Mouse (Mus musculus): ENCODE measurements around the gene P2ry12. TPM values are rescaled to one million over a fixed set of nuclear protein-coding genes. Genes with fewer than 3 reads are reported as not detected.

The P2ry12 gene
- polyA plus RNA-seq, 1 experiment, result not detected

- H3K27me3 ChIP-seq (ENCODE audit: control insufficient read depth, insufficient read depth, insufficient read length), result no peaks in the 10 kb centered on the region
- H3K4me2 ChIP-seq (ENCODE audit: low read depth), result no peak overlapping the region
- no peak overlapping the region for H3ac ChIP-seq (ENCODE audit: control insufficient read depth, insufficient read length)
- TF ChIP-seq MYOD1 (IDR thresholded peaks at IDR 0.05; ENCODE audit: control insufficient read depth in 1 of 3, insufficient read length in 2 of 3, low read depth in 2 of 3) (no peak), TCF12 (IDR thresholded peaks at IDR 0.05; ENCODE audit: insufficient read depth, poor library complexity, severe bottlenecking) (no peak), USF1 (IDR thresholded peaks at IDR 0.05; ENCODE audit: low read depth) (no peak), TCF3 (IDR thresholded peaks at IDR 0.05; ENCODE audit: insufficient read length, low read depth) (no peak), SRF (IDR thresholded peaks at IDR 0.05; ENCODE audit: control insufficient read depth, insufficient read length, low read depth) (no peak), POLR2A (IDR thresholded peaks at IDR 0.05; ENCODE audit: insufficient read length, low read depth) (no peak), MAX (IDR thresholded peaks at IDR 0.05; ENCODE audit: low read depth) (no peak), POLR2AphosphoS2 (IDR thresholded peaks at IDR 0.05; ENCODE audit: insufficient read length, low read depth) (no peak)
- H3K4me3 ChIP-seq, result no peak overlapping the region
- H3K79me2 ChIP-seq (ENCODE audit: control insufficient read depth, insufficient read depth), result no peaks in the 10 kb centered on the region
- no peaks in the 10 kb centered on the region for H3K36me3 ChIP-seq (ENCODE audit: control insufficient read depth, insufficient read depth)
Observed at GRCm38 (mm10) chr3:59248031-59248430, 14.6 kb downstream of the P2ry12 start.

- no peak for TF ChIP-seq E2F4 (IDR thresholded peaks at IDR 0.05; ENCODE audit: insufficient read depth)
- no peak for TF ChIP-seq USF1 (IDR thresholded peaks at IDR 0.05; ENCODE audit: low read depth)
- no peak for TF ChIP-seq REST (IDR thresholded peaks at IDR 0.05; ENCODE audit: insufficient read depth, insufficient read length)
- no peak for TF ChIP-seq CEBPB (IDR thresholded peaks at IDR 0.05; ENCODE audit: insufficient read depth, poor library complexity, severe bottlenecking)
- no peak for TF ChIP-seq SRF (IDR thresholded peaks at IDR 0.05; ENCODE audit: control insufficient read depth, insufficient read length, low read depth)
- TF ChIP-seq MYOD1 (IDR thresholded peaks at IDR 0.05; ENCODE audit: control insufficient read depth in 1 of 3, insufficient read length in 2 of 3, low read depth in 2 of 3), result no peak
- TF ChIP-seq MAX (IDR thresholded peaks at IDR 0.05; ENCODE audit: low read depth), result no peak
- no peak for TF ChIP-seq POLR2AphosphoS2 (IDR thresholded peaks at IDR 0.05; ENCODE audit: insufficient read length, low read depth)
- TF ChIP-seq TCF12 (IDR thresholded peaks at IDR 0.05; ENCODE audit: insufficient read depth, poor library complexity, severe bottlenecking), result no peak
- TF ChIP-seq POLR2A (IDR thresholded peaks at IDR 0.05; ENCODE audit: insufficient read length, low read depth), result no peak
- TF ChIP-seq TCF3 (IDR thresholded peaks at IDR 0.05; ENCODE audit: insufficient read length, low read depth), result no peak
- TF ChIP-seq MYOG (IDR thresholded peaks at IDR 0.05; ENCODE audit: control insufficient read depth in 1 of 3, insufficient read depth in 1 of 3, insufficient read length in 2 of 3, low read depth in 2 of 3), result no peak
- Histone ChIP-seq H3K36me3 (ENCODE audit: control insufficient read depth, insufficient read depth) (no peaks in the 10 kb centered on the region), H3K79me2 (ENCODE audit: control insufficient read depth, insufficient read depth) (no peaks in the 10 kb centered on the region), H3K27me3 (ENCODE audit: control insufficient read depth, insufficient read depth, insufficient read length) (no peaks in the 10 kb centered on the region), H3ac (ENCODE audit: control insufficient read depth, insufficient read length) (no peak overlapping the region), H3K4me2 (ENCODE audit: low read depth) (no peak overlapping the region), H3K4me3 (no peak overlapping the region)
Observed at GRCm38 (mm10) chr3:59243384-59243783, 19.3 kb downstream of the P2ry12 start.

GRCm38 (mm10) chr3:59234878-59235277 lies 27.8 kb downstream of the P2ry12 start:
- H3K4me3 ChIP-seq, result no peak overlapping the region
- no peak for TF ChIP-seq MAX (IDR thresholded peaks at IDR 0.05; ENCODE audit: low read depth)
- TF ChIP-seq E2F4 (IDR thresholded peaks at IDR 0.05; ENCODE audit: insufficient read depth), result no peak
- no peak for TF ChIP-seq USF1 (IDR thresholded peaks at IDR 0.05; ENCODE audit: low read depth)
- TF ChIP-seq MYOD1 (IDR thresholded peaks at IDR 0.05; ENCODE audit: control insufficient read depth in 1 of 3, insufficient read length in 2 of 3, low read depth in 2 of 3), result no peak
- no peak for TF ChIP-seq REST (IDR thresholded peaks at IDR 0.05; ENCODE audit: insufficient read depth, insufficient read length)
- H3K27me3 ChIP-seq (ENCODE audit: control insufficient read depth, insufficient read depth, insufficient read length), result no peaks in the 10 kb centered on the region
- H3K36me3 ChIP-seq (ENCODE audit: control insufficient read depth, insufficient read depth), result no peaks in the 10 kb centered on the region
- H3K4me2 ChIP-seq (ENCODE audit: low read depth), result no peak overlapping the region
- H3ac ChIP-seq (ENCODE audit: control insufficient read depth, insufficient read length), result no peak overlapping the region
- H3K79me2 ChIP-seq (ENCODE audit: control insufficient read depth, insufficient read depth), result no peaks in the 10 kb centered on the region

- Histone ChIP-seq H3K4me3 (no peak overlapping the region), H3ac (ENCODE audit: control insufficient read depth, insufficient read length) (no peak overlapping the region), H3K36me3 (ENCODE audit: control insufficient read depth, insufficient read depth) (no peaks in the 10 kb centered on the region), H3K4me2 (ENCODE audit: low read depth) (no peak overlapping the region), H3K27me3 (ENCODE audit: control insufficient read depth, insufficient read depth, insufficient read length) (no peaks in the 10 kb centered on the region), H3K79me2 (ENCODE audit: control insufficient read depth, insufficient read depth) (no peaks in the 10 kb centered on the region)
- no peak for TF ChIP-seq POLR2A (IDR thresholded peaks at IDR 0.05; ENCODE audit: insufficient read length, low read depth)
Observed at GRCm38 (mm10) chr3:59230912-59231311, 31.8 kb downstream of the P2ry12 start.

GRCm38 (mm10) chr3:59228730-59229551 lies 33.7 kb downstream of the P2ry12 start:
- Histone ChIP-seq H3K4me3 (no peak overlapping the region), H3K27me3 (ENCODE audit: control insufficient read depth, insufficient read depth, insufficient read length) (no peaks in the 10 kb centered on the region), H3K79me2 (ENCODE audit: control insufficient read depth, insufficient read depth) (no peaks in the 10 kb centered on the region), H3K4me2 (ENCODE audit: low read depth) (peak overlapping the region; percentile 45), H3ac (ENCODE audit: control insufficient read depth, insufficient read length) (no peak overlapping the region), H3K36me3 (ENCODE audit: control insufficient read depth, insufficient read depth) (no peaks in the 10 kb centered on the region)
- TF ChIP-seq REST (IDR thresholded peaks at IDR 0.05; ENCODE audit: insufficient read depth, insufficient read length) (no peak), CEBPB (IDR thresholded peaks at IDR 0.05; ENCODE audit: insufficient read depth, poor library complexity, severe bottlenecking) (no peak), MAX (IDR thresholded peaks at IDR 0.05; ENCODE audit: low read depth) (no peak)
